Mouse (Mus musculus): ENCODE results near the gene Mesp2. TPM values are rescaled to one million over a fixed set of nuclear protein-coding genes. Genes with fewer than 3 reads are reported as not detected.

Mesp2 gene
- total RNA-seq, 2 experiments from 2014 or later: not detected

DNA sequence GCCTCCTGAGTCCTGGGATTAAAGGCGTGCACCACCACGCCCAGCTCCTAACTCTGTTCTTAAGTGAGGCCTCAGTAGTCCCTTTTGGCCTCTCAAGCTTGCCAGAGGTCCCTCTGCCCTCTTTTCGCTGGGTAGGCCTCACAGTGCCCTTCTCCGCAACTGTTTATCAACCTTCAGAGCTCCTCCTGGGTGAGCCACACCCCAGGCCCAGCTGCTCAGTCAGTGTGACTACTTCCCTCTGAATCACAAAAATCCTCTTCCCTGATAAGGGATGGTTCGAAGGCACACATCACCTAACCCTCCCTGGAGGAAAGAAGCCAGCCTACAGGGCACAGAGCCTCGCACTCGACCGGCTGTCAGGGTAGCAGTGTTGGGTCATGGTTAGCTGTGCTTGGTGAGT, 51.3 kb downstream of the Mesp2 start:
- DNase-seq (ENCODE audit: low spot score): no peak

Other genes starting within 250 kb of the Mesp2 start
- gene Rhcg, start 193.1 kb upstream of the Mesp2 start, total RNA-seq (2021): not detected
- not detected for gene Ticrr, start 150.5 kb upstream of the Mesp2 start, total RNA-seq (2021)
- under 1 TPM; 0.27 to 0.40 TPM for gene Kif7, start 95.0 kb upstream of the Mesp2 start, total RNA-seq (2021)
- 10 to 100 TPM; 10.3 to 18.3 TPM for gene Plin1, start 77.8 kb upstream of the Mesp2 start, total RNA-seq (2021)
- 10 to 100 TPM; 12.9 to 14.1 TPM for gene Pex11a, start 67.6 kb upstream of the Mesp2 start, total RNA-seq (2021)
- under 1 TPM; 0.09 to 0.16 TPM for gene Wdr93, start 67.6 kb upstream of the Mesp2 start, total RNA-seq (2021)
- gene Mesp1, start 16.9 kb upstream of the Mesp2 start, total RNA-seq (2021): not detected
- 1 to 10 TPM; 3.8 to 5.6 TPM for gene Anpep, start 50.3 kb downstream of the Mesp2 start, total RNA-seq (2021)
- gene Ap3s2, start 109.9 kb downstream of the Mesp2 start, total RNA-seq (2021): 10 to 100 TPM; 17.1 to 24.9 TPM
- gene Arpin, start 124.6 kb downstream of the Mesp2 start, total RNA-seq (2021): 1 to 10 TPM; 2.3 to 3.1 TPM
- gene Zfp710, start 214.1 kb downstream of the Mesp2 start, total RNA-seq (2021): 10 to 100 TPM; 21.1 to 31.3 TPM

Data from gastrocnemius, adult 18-20 months (tissue).